Mouse (Mus musculus) midbrain, postnatal 0 days (tissue): ENCODE data around the gene Nxnl2. TPM values are rescaled to one million over a fixed set of nuclear protein-coding genes. Genes with fewer than 3 reads are reported as not detected.

Source experiments
- ATAC-seq: fragments of 200-750 bp; cut with Nextera tagmentation; 2 replicates; pipeline ENCODE4 v1.8.0; 2017; ENCODE audit warnings: moderate number of reproducible peaks, mild to moderate bottlenecking, moderate TSS enrichment, moderate library complexity; ENCODE audit not compliant: low FRiP score
- DNase-seq: peaks from one replicate; pipeline ENCODE4 v3.0.0-alpha.2; 2015; ENCODE audit warnings: low spot score
- H3K27ac ChIP-seq: fragments of 300-500 bp; sonication (generic); 2 replicates; pipeline ENCODE4 v1.5.1; 2014; ENCODE audit warnings: low read depth, mild to moderate bottlenecking, low read length, mixed read lengths
- H3K27me3 ChIP-seq: fragments of 300-500 bp; sonication (generic); 2 replicates; pipeline ENCODE4 v1.6.1; 2014; ENCODE audit warnings: low read length, control low read depth, mixed read lengths; ENCODE audit not compliant: insufficient read depth
- H3K36me3 ChIP-seq: fragments of 300-500 bp; sonication (generic); 2 replicates; pipeline ENCODE4 v1.6.1; 2014; ENCODE audit warnings: low read length, control low read depth, mixed read lengths; ENCODE audit not compliant: insufficient read depth
- H3K4me1 ChIP-seq: fragments of 300-500 bp; sonication (generic); 2 replicates; pipeline ENCODE4 v1.6.1; 2014; ENCODE audit warnings: mild to moderate bottlenecking, control low read depth, antibody characterized with exemption, low read length, mixed read lengths; ENCODE audit not compliant: insufficient read depth
- H3K4me2 ChIP-seq: fragments of 300-500 bp; sonication (generic); 2 replicates; pipeline ENCODE4 v1.6.1; 2014; ENCODE audit warnings: low read depth, mild to moderate bottlenecking, low read length, mixed read lengths; ENCODE audit not compliant: poor library complexity, severe bottlenecking
- H3K4me3 ChIP-seq: fragments of 300-500 bp; sonication (generic); 2 replicates; pipeline ENCODE4 v1.5.1; 2014; ENCODE audit warnings: low read depth, mild to moderate bottlenecking, low read length, moderate library complexity
- H3K9ac ChIP-seq: fragments of 300-500 bp; sonication (generic); replicated peaks from 2 replicates; pipeline ENCODE4 v1.6.1; 2014; ENCODE audit warnings: mild to moderate bottlenecking, low read length, moderate library complexity, mixed read lengths; ENCODE audit not compliant: poor library complexity, severe bottlenecking
- H3K9me3 ChIP-seq: fragments of 300-500 bp; sonication (generic); 2 replicates; pipeline ENCODE4 v1.6.1; 2016; ENCODE audit warnings: low read length, control low read depth
- CTCF ChIP-seq: IDR thresholded peaks from 2 replicates; pipeline ENCODE4 v1.5.1; 2016; ENCODE audit warnings: antibody characterized with exemption, mild to moderate bottlenecking
- WGBS: fragments of 180-500 bp; shearing (Covaris S2); extraction: QIAGEN DNeasy Blood & Tissue Kit; methylation state at CpG from one replicate; pipeline ENCODE4 v1.1.7; 2014; 5-methylcytosine and 5-hydroxymethylcytosine counted together
- polyA plus RNA-seq: library from polyadenylated mRNA; unstranded; fragments of >200 nt; fragmentation: Nextera tagmentation; extraction: Ambion mirVana; gene quantifications from 2 replicates; pipeline ENCODE4 v1.2.1, GENCODE M21; 2015
- total RNA-seq: library from RNA; depleted of rRNA; stranded (reverse); fragments of >200 nt; gene quantifications from 2 replicates; pipeline ENCODE4 v1.2.3, GENCODE M21; 2014

The Nxnl2 gene
- total and polyA plus RNA-seq, 2 experiments from 2014 or later, result 6.7 to 9.3 TPM

DNA sequence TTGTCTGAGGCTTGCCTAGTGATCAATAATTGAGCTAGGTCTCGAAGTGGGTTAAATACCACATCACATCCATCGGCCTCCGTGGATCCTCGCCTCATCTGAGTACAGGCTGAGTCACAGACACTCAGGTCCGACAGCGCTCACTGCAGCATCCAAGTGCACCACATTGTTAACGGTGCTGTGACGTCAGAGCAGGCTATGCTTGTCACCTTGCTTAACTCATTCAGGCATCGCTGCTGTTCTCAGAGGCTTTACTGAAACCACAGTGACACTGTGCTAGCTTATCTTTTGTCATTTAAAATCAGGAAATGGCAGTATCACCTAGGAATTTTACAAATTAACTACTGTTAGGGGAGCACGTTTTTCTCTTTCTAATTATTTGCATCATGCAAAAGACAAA is 39.6 kb upstream of the Nxnl2 start:
- no peak for TF ChIP-seq CTCF
- Histone ChIP-seq H3K9ac (no peak overlapping the region), H3K9me3 (no peaks in the 10 kb centered on the region), H3K27ac (no peak overlapping the region), H3K27me3 (no peaks in the 10 kb centered on the region), H3K36me3 (peaks cover 5% of the 10 kb centered on the region; the same call in 1 of the 2 replicates), H3K4me1 (no peaks in the 10 kb centered on the region), H3K4me2 (no peak overlapping the region), H3K4me3 (no peak overlapping the region)
- WGBS, result 76% methylated on average over 10 of the region's 10 CpGs
- no peak for DNase-seq
- ATAC-seq, result no peak

DNA sequence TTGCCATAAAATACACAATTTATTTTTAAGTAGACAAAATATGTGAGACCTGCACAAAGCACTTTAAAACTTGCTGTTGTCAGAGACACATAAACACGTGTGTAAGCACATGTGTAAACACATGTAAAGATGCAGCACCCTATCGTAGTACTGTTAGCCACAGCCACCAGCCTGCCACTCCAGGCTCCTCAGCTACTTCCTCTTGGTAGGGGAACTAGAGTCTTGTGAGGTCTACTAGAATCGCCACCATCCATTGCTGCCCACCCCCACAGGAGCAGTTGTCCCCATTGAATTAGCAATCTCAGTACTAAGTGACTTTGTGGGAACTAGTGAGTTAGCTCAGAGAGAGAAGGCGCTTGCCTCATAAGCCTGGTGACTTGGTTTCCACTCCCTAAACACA is 34.5 kb upstream of the Nxnl2 start:
- Histone ChIP-seq H3K4me2 (no peak overlapping the region), H3K9me3 (no peaks in the 10 kb centered on the region), H3K4me1 (no peaks in the 10 kb centered on the region), H3K27ac (no peak overlapping the region), H3K36me3 (peaks cover 10% of the 10 kb centered on the region), H3K27me3 (no peaks in the 10 kb centered on the region), H3K9ac (no peak overlapping the region), H3K4me3 (no peak overlapping the region)
- no peak for TF ChIP-seq CTCF
- DNase-seq, result no peak
- no peak for ATAC-seq
- 89% methylated on average over 4 of the region's 4 CpGs for WGBS

DNA sequence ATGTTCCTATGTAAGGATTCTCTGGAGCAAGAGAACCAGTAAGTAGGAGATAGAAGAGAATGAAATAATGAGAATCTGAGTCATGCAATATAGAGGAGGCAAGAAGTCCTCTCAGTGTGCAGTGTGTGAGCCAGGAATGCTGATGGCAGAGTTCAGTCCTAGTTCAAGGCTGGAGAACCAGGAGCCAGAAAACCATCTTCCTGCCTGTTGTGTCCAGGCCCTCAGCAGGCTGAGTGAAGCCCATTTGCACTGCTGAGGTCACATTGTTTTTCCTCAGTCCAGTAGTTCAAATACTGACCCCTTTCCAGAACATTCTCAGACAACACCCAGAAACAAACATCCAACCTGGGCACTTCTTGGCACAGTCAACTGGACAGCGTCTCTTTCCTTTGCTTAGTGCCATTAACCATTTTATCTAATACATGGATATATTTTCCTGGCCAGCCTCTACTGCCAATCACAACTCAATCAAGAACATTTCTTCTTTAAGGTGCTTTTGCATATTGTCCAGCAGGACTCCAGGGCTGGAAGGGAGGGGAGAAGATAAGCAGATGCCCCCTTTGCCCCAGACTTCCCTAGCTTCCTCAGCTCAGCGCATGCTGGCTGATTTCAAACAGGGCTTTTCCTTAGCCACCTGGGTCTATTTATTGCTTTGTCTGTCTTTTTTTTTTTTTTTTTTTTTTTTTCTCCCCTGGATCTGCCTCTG is 33.7 kb upstream of the Nxnl2 start:
- Histone ChIP-seq H3K9ac (no peak overlapping the region), H3K27me3 (no peaks in the 10 kb centered on the region), H3K36me3 (peaks cover 10% of the 10 kb centered on the region), H3K27ac (no peak overlapping the region), H3K4me1 (no peaks in the 10 kb centered on the region), H3K4me3 (no peak overlapping the region), H3K9me3 (no peaks in the 10 kb centered on the region), H3K4me2 (no peak overlapping the region)
- 64% methylated on average over 2 of the region's 2 CpGs for WGBS
- no peak for TF ChIP-seq CTCF
- DNase-seq, result no peak
- no peak for ATAC-seq

DNA sequence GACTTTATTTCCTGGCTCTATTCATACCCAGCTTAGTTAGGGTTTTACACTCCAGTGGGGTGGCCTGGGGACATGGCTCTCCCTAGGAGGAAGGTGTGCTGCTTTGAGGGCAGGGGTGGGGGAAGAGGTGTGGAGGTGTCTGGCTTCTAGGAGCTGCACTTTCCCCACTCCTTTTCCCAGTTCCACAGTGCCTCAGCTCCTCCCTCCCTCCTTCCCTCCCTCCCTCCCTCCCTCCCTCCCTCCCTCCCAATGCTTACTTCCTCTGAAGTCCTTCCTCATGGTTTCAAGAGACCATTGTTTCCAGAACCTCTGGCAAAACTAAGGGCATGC is 33.2 kb upstream of the Nxnl2 start:
- Histone ChIP-seq H3K27ac (no peak overlapping the region), H3K4me1 (no peaks in the 10 kb centered on the region), H3K4me3 (no peak overlapping the region), H3K36me3 (peaks cover 10% of the 10 kb centered on the region), H3K9ac (no peak overlapping the region), H3K27me3 (no peaks in the 10 kb centered on the region), H3K4me2 (no peak overlapping the region), H3K9me3 (no peaks in the 10 kb centered on the region)
- ATAC-seq (no peak), DNase-seq (no peak)
- no peak for TF ChIP-seq CTCF

DNA sequence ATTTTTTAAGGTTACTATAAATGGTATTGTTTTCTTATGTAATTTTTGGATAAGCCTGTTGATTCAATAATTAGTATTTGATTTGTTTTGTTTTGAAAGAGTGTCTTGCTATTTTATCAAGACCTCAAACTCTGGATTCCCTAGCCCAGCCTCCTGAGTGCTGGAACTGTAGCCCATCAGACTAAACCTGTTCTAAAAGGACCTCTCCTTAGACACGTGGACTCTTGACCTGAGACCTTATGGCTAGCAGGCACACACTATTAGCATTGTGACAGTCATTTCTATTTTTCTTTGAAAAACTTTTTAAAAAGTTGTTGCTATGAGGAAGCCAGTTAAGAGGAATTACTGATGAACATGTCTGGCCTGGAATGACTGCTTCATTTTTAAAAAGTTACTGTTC is 23.7 kb upstream of the Nxnl2 start:
- H3K9me3 ChIP-seq, result no peaks in the 10 kb centered on the region
- H3K4me3 ChIP-seq, result no peak overlapping the region
- DNase-seq (no peak), ATAC-seq (no peak)
- no peak for TF ChIP-seq CTCF
- H3K36me3 ChIP-seq, result peaks cover 20% of the 10 kb centered on the region; the same call in 1 of the 2 replicates
- WGBS, result 85% methylated on average over 1 of the region's 1 CpGs
- no peaks in the 10 kb centered on the region for H3K27me3 ChIP-seq
- no peaks in the 10 kb centered on the region for H3K4me1 ChIP-seq
- H3K9ac ChIP-seq, result no peak overlapping the region
- no peak overlapping the region for H3K27ac ChIP-seq
- H3K4me2 ChIP-seq, result no peak overlapping the region

- no peak overlapping the region for H3K27ac ChIP-seq
- H3K36me3 ChIP-seq, result peaks cover 8% of the 10 kb centered on the region; the same call in 1 of the 2 replicates
- no peak overlapping the region for H3K4me3 ChIP-seq
- H3K27me3 ChIP-seq, result no peaks in the 10 kb centered on the region
- no peaks in the 10 kb centered on the region for H3K9me3 ChIP-seq
- 80% methylated on average over 4 of the region's 4 CpGs for WGBS
- no peak overlapping the region for H3K4me2 ChIP-seq
- TF ChIP-seq CTCF, result no peak
- ATAC-seq (no peak), DNase-seq (no peak)
- no peak overlapping the region for H3K9ac ChIP-seq
- H3K4me1 ChIP-seq, result no peaks in the 10 kb centered on the region
Measured at GRCm38 (mm10) chr13:51152966-51153669, 17.7 kb upstream of the Nxnl2 start.
